Mouse (Mus musculus) bone marrow macrophage, adult 2 months (primary cell): ENCODE data around the gene Tyms.

Experiments
- CTCF ChIP-seq: IDR thresholded peaks from 2 replicates; pipeline ENCODE4 v1.5.1; 2012; ENCODE audit warnings: low read depth, mild to moderate bottlenecking, low read length, moderate library complexity
- POLR2A ChIP-seq: IDR thresholded peaks from 2 replicates; pipeline ENCODE4 v1.6.1; 2012; ENCODE audit warnings: mild to moderate bottlenecking, low read depth, low read length, borderline replicate concordance

DNA sequence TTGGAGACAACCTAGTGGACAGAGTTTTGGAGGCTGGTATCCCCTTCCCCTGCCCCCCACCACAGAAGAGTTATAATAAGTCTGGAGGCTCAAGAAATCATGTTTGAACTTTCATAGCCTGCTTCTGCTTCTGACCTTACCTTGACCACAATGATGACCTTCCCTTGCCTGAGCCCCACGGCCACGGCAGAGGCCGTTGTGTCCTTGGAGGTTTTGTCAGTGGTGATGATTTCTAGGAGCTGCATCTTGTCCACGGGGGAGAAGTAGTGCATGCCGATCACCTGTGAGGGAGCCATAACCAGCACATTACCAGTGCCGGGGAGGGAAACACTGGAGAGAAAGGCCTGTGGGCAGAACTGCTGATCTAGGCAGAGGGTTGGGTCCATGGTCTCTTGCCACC is 49.1 kb upstream of the Tyms start:
- TF ChIP-seq POLR2A: no peak
- TF ChIP-seq CTCF: no peak
